Mouse (Mus musculus) E14TG2a.4 (cell line): ENCODE measurements around the gene Hoxb13.

ENCODE experiments used
- H3K27me3 ChIP-seq: 2 replicates; pipeline ENCODE4 v1.6.1; 2014; ENCODE audit warnings: low read length, control low read depth; ENCODE audit not compliant: insufficient read depth
- H3K36me3 ChIP-seq: 2 replicates; pipeline ENCODE4 v1.6.1; 2014; ENCODE audit warnings: low read length, control low read depth; ENCODE audit not compliant: insufficient read depth
- H3K4me1 ChIP-seq: replicated peaks from 2 replicates; pipeline ENCODE4 v1.6.1; 2014; ENCODE audit warnings: low read depth, low read length, control low read depth
- H3K4me3 ChIP-seq: replicated peaks from 2 replicates; pipeline ENCODE4 v1.5.1; 2014; ENCODE audit warnings: mild to moderate bottlenecking, low read length
- H3K9me3 ChIP-seq: 2 replicates; pipeline ENCODE4 v1.6.1; 2014; ENCODE audit warnings: low read length, control low read depth
- CTCF ChIP-seq: conservative IDR thresholded peaks from 2 replicates; pipeline ENCODE4 v1.5.1; 2014; ENCODE audit warnings: low read length
- NANOG ChIP-seq: IDR thresholded peaks from 2 replicates; pipeline ENCODE4 v1.6.1; 2014; ENCODE audit warnings: borderline replicate concordance, low read length, mixed read lengths
- POU5F1 ChIP-seq: IDR thresholded peaks from 2 replicates; pipeline ENCODE4 v1.6.1; 2014; ENCODE audit warnings: low read length, borderline replicate concordance

Gene Hoxb13

GRCm38 (mm10) chr11:96172511-96173287 is 21.4 kb upstream of the Hoxb13 start:
- TF ChIP-seq NANOG (no peak), CTCF (no peak)
- H3K4me3 ChIP-seq, result peak overlapping the region; percentile 50
- H3K9me3 ChIP-seq, result peaks cover 3% of the 10 kb centered on the region
- H3K4me1 ChIP-seq, result peaks cover 57% of the 10 kb centered on the region
- H3K27me3 ChIP-seq, result peaks cover 98% of the 10 kb centered on the region
- no peaks in the 10 kb centered on the region for H3K36me3 ChIP-seq

GRCm38 (mm10) chr11:96173288-96173840 is 20.8 kb upstream of the Hoxb13 start:
- Histone ChIP-seq H3K9me3 (peaks cover 3% of the 10 kb centered on the region), H3K27me3 (peaks cover 98% of the 10 kb centered on the region), H3K4me3 (peak overlapping the region; percentile 50), H3K36me3 (no peaks in the 10 kb centered on the region), H3K4me1 (peaks cover 59% of the 10 kb centered on the region)
- TF ChIP-seq NANOG (no peak), POU5F1 (no peak), CTCF (no peak)

- no peak for TF ChIP-seq CTCF
- TF ChIP-seq POU5F1, result no peak
- no peak for TF ChIP-seq NANOG
- peaks cover 3% of the 10 kb centered on the region for H3K9me3 ChIP-seq
- peaks cover 98% of the 10 kb centered on the region for H3K27me3 ChIP-seq
- peaks cover 51% of the 10 kb centered on the region for H3K4me1 ChIP-seq
- no peaks in the 10 kb centered on the region for H3K36me3 ChIP-seq
- 0 out of 2 replicates have a peak overlapping the region, but pooled peaks have one; percentile 23 for H3K4me3 ChIP-seq
These were observed 19.2 kb upstream of the Hoxb13 start for GRCm38 (mm10) chr11:96174881-96175280.

- no peak for TF ChIP-seq NANOG
- H3K4me1 ChIP-seq, result peaks cover 48% of the 10 kb centered on the region
- peaks cover 3% of the 10 kb centered on the region for H3K9me3 ChIP-seq
- H3K4me3 ChIP-seq, result 0 out of 2 replicates have a peak overlapping the region, but pooled peaks have one; percentile 23
- peaks cover 98% of the 10 kb centered on the region for H3K27me3 ChIP-seq
- no peaks in the 10 kb centered on the region for H3K36me3 ChIP-seq
These were observed 18.6 kb upstream of the Hoxb13 start for GRCm38 (mm10) chr11:96175511-96175910.

- Histone ChIP-seq H3K36me3 (no peaks in the 10 kb centered on the region), H3K4me3 (no peak overlapping the region), H3K27me3 (peaks cover 98% of the 10 kb centered on the region), H3K4me1 (peaks cover 43% of the 10 kb centered on the region), H3K9me3 (peaks cover 3% of the 10 kb centered on the region)
- TF ChIP-seq POU5F1 (no peak), CTCF (no peak), NANOG (no peak)
These were observed 18.1 kb upstream of the Hoxb13 start for GRCm38 (mm10) chr11:96175951-96176530.

- Histone ChIP-seq H3K9me3 (peaks cover 3% of the 10 kb centered on the region), H3K27me3 (peaks cover 98% of the 10 kb centered on the region), H3K4me3 (no peak overlapping the region), H3K4me1 (peaks cover 40% of the 10 kb centered on the region), H3K36me3 (no peaks in the 10 kb centered on the region)
- TF ChIP-seq CTCF, result no peak
- no peak for TF ChIP-seq NANOG
- TF ChIP-seq POU5F1, result no peak
These were observed 17.3 kb upstream of the Hoxb13 start for GRCm38 (mm10) chr11:96176841-96177240.

- H3K36me3 ChIP-seq, result no peaks in the 10 kb centered on the region
- TF ChIP-seq POU5F1, result no peak
- TF ChIP-seq CTCF, result no peak
- no peak for TF ChIP-seq NANOG
- H3K27me3 ChIP-seq, result peaks cover 98% of the 10 kb centered on the region
- H3K9me3 ChIP-seq, result peaks cover 3% of the 10 kb centered on the region
- peaks cover 36% of the 10 kb centered on the region for H3K4me1 ChIP-seq
- peak overlapping the region; percentile 52 for H3K4me3 ChIP-seq
These were observed 16.5 kb upstream of the Hoxb13 start for GRCm38 (mm10) chr11:96177546-96178174.

GRCm38 (mm10) chr11:96178356-96178755 is 15.8 kb upstream of the Hoxb13 start:
- peaks cover 3% of the 10 kb centered on the region for H3K9me3 ChIP-seq
- no peaks in the 10 kb centered on the region for H3K36me3 ChIP-seq
- no peak overlapping the region for H3K4me3 ChIP-seq
- no peak for TF ChIP-seq CTCF
- no peak for TF ChIP-seq NANOG
- TF ChIP-seq POU5F1, result no peak
- H3K27me3 ChIP-seq, result peaks cover 98% of the 10 kb centered on the region
- peaks cover 29% of the 10 kb centered on the region for H3K4me1 ChIP-seq
